Mouse (Mus musculus) mature B cell (primary cell): ENCODE measurements around the gene Ergic3.

Experiments used
- in situ Hi-C: fragments of 300-500 bp; cut with MboI; formaldehyde crosslinking; loops from 2 replicates; pipeline ENCODE4 v1.14.3; 2019

Ergic3 gene

GRCm38 (mm10) chr2:156066126-156066525 lies 58.3 kb downstream of the Ergic3 start:
- in situ Hi-C loops = no loop called here
